In genomic region chr16:28898509-28899160, GRCm38 (mm10) we compare ENCODE assay signal across 8 mouse cellular contexts. TPM values are rescaled to one million over a fixed set of nuclear protein-coding genes. Genes with fewer than 3 reads are reported as not detected.
DNase-seq lines count a peak whose midpoint lies in the region; ATAC-seq and TF ChIP-seq lines count a peak whose summit lies in the region.

No protein-coding gene starts in this region.

- DNase-seq in forebrain, embryonic 10.5 days (ENCODE audit: extremely low spot score, low spot score), result no peak
- DNase-seq in cerebellum, postnatal 10 days, result peak; percentile 59 to 71
- peak; percentile 40 for DNase-seq in heart, postnatal 4 days
- peak; percentile 70 for DNase-seq in lung, embryonic 14.5 days
- DNase-seq in thymus, postnatal 0 days (ENCODE audit: low spot score), result no peak

- no peak for ATAC-seq in forebrain, embryonic 12.5 days (ENCODE audit: low FRiP score)
- peak; percentile 66; the same call in 1 of the 2 replicates for ATAC-seq in lung, embryonic 14.5 days (ENCODE audit: insufficient read depth)
- no peak for ATAC-seq in granulocyte monocyte progenitor cell, adult 5-6 weeks (replicated peaks; ENCODE audit: poor library complexity, severe bottlenecking)
- ATAC-seq in erythroblast, adult 5-6 weeks (replicated peaks; ENCODE audit: low FRiP score, poor library complexity, severe bottlenecking), result no peak

- WGBS in forebrain, embryonic 10.5 days, result 36% methylated on average over 15 of the region's 15 CpGs
- 36% methylated on average over 15 of the region's 15 CpGs for WGBS in forebrain, embryonic 12.5 days
- WGBS in lung, embryonic 14.5 days, result 10% methylated on average over 15 of the region's 15 CpGs

- no peak overlapping the region for H3K4me3 ChIP-seq in forebrain, embryonic 10.5 days
- H3K4me3 ChIP-seq in forebrain, embryonic 12.5 days (replicated peaks), result no peak overlapping the region
- no peak overlapping the region for H3K4me3 ChIP-seq in lung, embryonic 14.5 days (ENCODE audit: low read depth, low read length)

- H3K9ac ChIP-seq in forebrain, embryonic 12.5 days, result no peak overlapping the region
- no peak overlapping the region for H3K9ac ChIP-seq in lung, embryonic 14.5 days

- peaks cover 22% of the 10 kb centered on the region for H3K4me1 ChIP-seq in forebrain, embryonic 10.5 days
- peaks cover 19% of the 10 kb centered on the region for H3K4me1 ChIP-seq in forebrain, embryonic 12.5 days
- H3K4me1 ChIP-seq in lung, embryonic 14.5 days (ENCODE audit: insufficient read depth), result peaks cover 13% of the 10 kb centered on the region

- H3K27ac ChIP-seq in forebrain, embryonic 10.5 days, result peak overlapping the region; percentile 7; the same call in 1 of the 2 replicates
- H3K27ac ChIP-seq in forebrain, embryonic 12.5 days, result no peak overlapping the region
- H3K27ac ChIP-seq in lung, embryonic 14.5 days (ENCODE audit: low read depth), result no peak overlapping the region; the same call in 1 of the 2 replicates

- peaks cover 9% of the 10 kb centered on the region; the same call in 1 of the 2 replicates for H3K36me3 ChIP-seq in forebrain, embryonic 10.5 days (replicated peaks)
- H3K36me3 ChIP-seq in forebrain, embryonic 12.5 days (replicated peaks), result no peaks in the 10 kb centered on the region
- no peaks in the 10 kb centered on the region for H3K36me3 ChIP-seq in lung, embryonic 14.5 days (ENCODE audit: insufficient read depth)

- peak; percentile 56 for TF ChIP-seq CTCF in lung, embryonic 14.5 days (IDR thresholded peaks at IDR 0.05; ENCODE audit: low read depth)

- no peaks in the 10 kb centered on the region for H3K9me3 ChIP-seq in forebrain, embryonic 10.5 days
- H3K9me3 ChIP-seq in forebrain, embryonic 12.5 days, result no peaks in the 10 kb centered on the region
- H3K9me3 ChIP-seq in lung, embryonic 14.5 days (ENCODE audit: low read depth, low read length), result no peaks in the 10 kb centered on the region

- H3K27me3 ChIP-seq in forebrain, embryonic 10.5 days (ENCODE audit: poor library complexity, severe bottlenecking), result no peaks in the 10 kb centered on the region
- H3K27me3 ChIP-seq in forebrain, embryonic 12.5 days, result no peaks in the 10 kb centered on the region
- H3K27me3 ChIP-seq in lung, embryonic 14.5 days (ENCODE audit: insufficient read depth, low read length), result no peaks in the 10 kb centered on the region

- no peak overlapping the region for H3K4me2 ChIP-seq in forebrain, embryonic 12.5 days
- H3K4me2 ChIP-seq in lung, embryonic 14.5 days, result peak overlapping the region; percentile 36

RNA-seq across cellular contexts. Expression of gene Mb21d2, which starts 30.8 kb away (rescaled TPM):
- 4.5 and 4.6 TPM in 2 replicates for polyA plus RNA-seq in forebrain, embryonic 10.5 days (2016; fragmentation: Nextera tagmentation; extraction: Ambion mirVana)
- polyA plus RNA-seq in forebrain, embryonic 12.5 days (2016; fragmentation: Nextera tagmentation; extraction: Ambion mirVana), result 5.8 and 6.6 TPM in 2 replicates
- 10 to 100 TPM; 10.2 to 10.7 TPM for total RNA-seq in heart, postnatal 4 days (2021)
- 7.3 and 9.6 TPM in 2 replicates for polyA plus RNA-seq in lung, embryonic 14.5 days (2014; fragmentation: Nextera tagmentation; extraction: Ambion mirVana)
- total RNA-seq in granulocyte monocyte progenitor cell, adult 5-6 weeks (2014; fragmentation: Nextera tagmentation), result not detected in 2 replicates
- total RNA-seq in granulocyte monocyte progenitor cell, adult 5-6 weeks (2017), result not detected in 2 replicates
- 1.2 and 1.6 TPM in 2 replicates for polyA plus RNA-seq in thymus, postnatal 0 days (2015; fragmentation: Nextera tagmentation; extraction: Ambion mirVana)
- not detected in 2 replicates for total RNA-seq in erythroblast, adult 5-6 weeks (2015; ENCODE audit: low replicate concordance)
- not detected in 2 replicates for total RNA-seq in erythroblast, adult 5-6 weeks (2017; ENCODE audit: low replicate concordance)

Comparison
In these comparisons a context has a peak if more than half of its experiments do, and no peak if none do; other contexts are left out.
1. DNase-seq: peak in cerebellum, postnatal 10 days (2 of 2), heart, postnatal 4 days (single experiment) and lung, embryonic 14.5 days (single experiment); none in forebrain, embryonic 10.5 days (single experiment) and thymus, postnatal 0 days (single experiment).